Mouse (Mus musculus) gastrocnemius, postnatal 4 days (tissue): ENCODE measurements at regions not wholly inside any gene's neighbourhood (a gene's known extent, or its start where the extent isn't known, plus 50 kb on each side); places are given as distances from the start of the nearest gene placed in this dataset.
"Not testable (repeated sequence)": the region's sequence is repeated elsewhere in the genome, so short reads cannot be mapped to it uniquely, and the experiment has no call there.

Experiments
- DNase-seq, 2 experiments: peaks; one replicate each; pipeline ENCODE4 v3.0.0; 2021 to 2022; ENCODE audit warnings: low spot score in 2 of 2, mixed read lengths in 2 of 2

- DNase-seq = not testable (repeated sequence)
These were observed 256.5 kb upstream of the Olfr161 start for GRCm38 (mm10) chr16:3334355-3334754.

DNA sequence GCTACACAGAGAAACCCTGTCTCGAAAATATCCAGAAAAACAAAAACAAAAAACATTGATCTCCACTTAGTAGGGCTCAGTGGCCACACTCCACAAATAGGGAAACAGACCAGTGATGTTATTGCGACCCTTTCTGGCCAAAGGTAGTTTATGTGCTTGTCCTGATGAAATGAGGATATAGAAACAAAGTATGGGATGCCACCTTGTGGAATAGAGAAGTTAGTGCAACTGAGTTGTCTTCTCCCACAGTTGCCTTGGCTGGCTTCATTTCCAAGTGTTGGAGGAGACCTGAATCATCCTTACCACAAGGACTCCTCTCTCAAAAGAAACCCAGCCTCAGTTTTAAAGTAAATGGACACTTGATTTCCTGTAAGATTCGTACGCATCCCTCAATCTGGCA, 247.5 kb upstream of the Olfr161 start:
- DNase-seq = not testable (repeated sequence)

DNA sequence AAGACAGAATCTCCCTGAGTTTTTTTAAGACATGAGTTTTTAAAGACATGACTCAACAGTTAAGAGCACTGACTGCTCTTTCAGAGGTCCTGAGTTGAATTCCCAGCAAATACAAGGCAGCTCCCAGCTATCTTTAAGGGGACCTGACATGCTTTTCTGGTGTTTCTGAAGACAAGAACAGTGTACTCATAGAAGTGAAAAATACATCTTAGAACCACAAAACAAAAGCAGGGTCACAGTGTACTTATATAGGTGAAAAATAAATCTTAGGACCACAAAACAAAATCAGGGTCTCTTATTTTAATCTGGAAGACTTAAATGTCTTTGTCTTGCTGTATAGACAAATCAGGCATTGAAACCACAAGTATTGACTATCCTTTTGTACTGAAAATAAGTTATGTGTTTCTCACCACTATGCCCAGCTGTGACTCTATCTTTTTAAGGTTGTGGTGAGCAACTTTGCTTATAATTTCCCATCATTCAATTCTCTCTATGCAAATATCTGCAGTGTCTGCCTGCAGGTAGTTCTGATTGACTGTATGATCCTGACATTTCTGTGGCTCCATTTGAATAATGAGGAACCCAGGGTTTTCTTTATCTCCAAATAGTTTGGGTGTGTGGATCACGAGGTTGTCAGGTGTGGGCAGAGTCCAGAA, 246.0 kb upstream of the Olfr161 start:
- not testable (repeated sequence) for DNase-seq

DNA sequence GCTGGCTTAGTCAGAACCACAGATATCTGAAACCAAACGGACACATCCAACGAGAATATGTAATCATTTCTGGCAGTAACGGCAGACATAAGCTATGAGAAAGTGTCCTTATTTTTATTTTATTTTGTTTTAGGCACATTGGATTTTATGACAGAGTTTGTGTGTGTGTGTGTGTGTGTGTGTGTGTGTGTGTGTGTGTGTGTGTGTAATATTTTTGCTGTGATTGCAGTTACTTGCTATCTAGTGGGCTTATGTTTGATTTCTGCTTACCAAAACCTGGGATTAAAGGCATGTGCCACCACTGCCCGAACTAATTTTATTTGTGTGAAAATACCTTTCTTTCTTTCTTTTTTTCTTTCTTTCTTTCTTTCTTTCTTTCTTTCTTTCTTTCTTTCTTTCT, 241.5 kb upstream of the Olfr161 start:
- DNase-seq = peak; percentile 13 to 15

DNA sequence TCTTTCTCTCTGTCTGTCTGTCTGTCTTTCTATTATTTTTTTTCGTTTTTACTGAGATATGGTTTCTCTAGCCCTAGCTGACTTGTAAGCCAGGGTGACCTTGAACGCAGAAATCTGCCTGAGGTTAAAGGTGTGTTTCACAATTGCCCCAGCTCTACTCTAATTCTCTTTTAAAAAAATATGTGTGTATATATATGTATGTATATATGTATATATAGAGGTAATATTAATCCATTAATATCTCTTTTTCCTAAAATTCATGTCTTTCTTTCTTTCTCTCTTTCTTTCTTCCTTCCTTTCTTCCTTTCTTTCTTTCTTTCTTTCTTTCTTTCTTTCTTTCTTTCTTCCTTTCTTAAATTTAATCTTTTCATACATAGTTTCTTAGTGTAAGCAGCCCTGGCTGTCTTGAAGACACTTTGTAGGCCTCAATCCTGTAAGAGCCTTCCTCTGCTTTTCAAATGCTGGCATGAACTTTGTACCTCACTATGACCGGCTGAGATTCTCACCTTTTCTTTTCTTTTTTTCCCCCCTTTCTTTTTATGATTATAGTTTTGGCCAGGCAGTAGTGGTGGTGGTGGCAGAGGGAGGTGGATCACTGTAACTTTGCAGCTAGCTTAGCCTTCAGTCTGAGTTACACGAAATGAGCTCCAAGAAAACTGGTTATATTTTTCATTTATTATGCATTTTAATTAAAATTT, 240.8 kb upstream of the Olfr161 start:
- DNase-seq = not testable (repeated sequence)

GRCm38 (mm10) chr16:3350668-3351507, 240.0 kb upstream of the Olfr161 start:
- DNase-seq = not testable (repeated sequence)

DNA sequence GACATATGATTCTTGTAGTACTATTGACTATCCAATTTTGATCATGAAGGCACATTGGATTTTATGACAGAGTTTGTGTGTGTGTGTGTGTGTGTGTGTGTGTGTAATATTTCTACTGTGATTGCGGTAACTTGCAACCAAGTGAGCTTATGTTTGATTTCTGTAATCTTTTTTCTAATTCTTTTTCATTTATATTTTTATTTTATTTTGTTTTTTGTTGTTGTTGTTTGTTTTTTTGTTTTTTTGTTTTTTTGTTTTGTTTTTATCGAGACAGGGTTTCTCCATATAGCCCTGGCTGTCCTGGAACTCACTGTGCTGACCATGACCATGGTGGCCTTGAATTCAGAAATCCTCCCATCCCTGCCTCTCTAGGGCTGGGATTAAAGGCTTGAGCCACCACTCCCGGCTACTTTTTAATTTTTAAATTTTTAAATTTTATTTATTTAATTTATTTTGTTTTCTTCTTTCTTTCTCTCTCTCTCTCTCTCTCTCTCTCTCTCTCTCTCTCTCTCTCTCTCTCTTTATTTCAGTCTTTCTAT, 239.3 kb upstream of the Olfr161 start:
- peak; percentile 80 to 96 for DNase-seq
